Mouse (Mus musculus) fibroblast of lung, adult 2 months (primary cell): ENCODE measurements at regions not wholly inside any gene's neighbourhood (a gene's known extent, or its start where the extent isn't known, plus 50 kb on each side); places are given as distances from the start of the nearest gene placed in this dataset.
A peak's percentile ranks its signal among the peaks of the same experiment; 100 is the strongest.

Experiments used
- DNase-seq: peaks from one replicate; pipeline ENCODE4 v3.0.0-alpha.2; 2011; ENCODE audit warnings: low read depth

- no peak for DNase-seq
Measured at GRCm38 (mm10) chr8:128155604-128156003, 202.8 kb upstream of the Nrp1 start.

GRCm38 (mm10) chr8:128156221-128156620 lies 202.2 kb upstream of the Nrp1 start:
- no peak for DNase-seq

- no peak for DNase-seq
Measured at GRCm38 (mm10) chr8:128162857-128163256, 195.5 kb upstream of the Nrp1 start.

GRCm38 (mm10) chr8:128164976-128165375 lies 193.4 kb upstream of the Nrp1 start:
- peak; percentile 93 for DNase-seq

- DNase-seq, result no peak
Measured at GRCm38 (mm10) chr8:128165591-128165990, 192.8 kb upstream of the Nrp1 start.

- DNase-seq, result no peak
Measured at GRCm38 (mm10) chr8:128166097-128166496, 192.3 kb upstream of the Nrp1 start.

GRCm38 (mm10) chr8:128168819-128169218 lies 189.6 kb upstream of the Nrp1 start:
- no peak for DNase-seq

- DNase-seq, result no peak
Measured at GRCm38 (mm10) chr8:128171116-128171515, 187.3 kb upstream of the Nrp1 start.

GRCm38 (mm10) chr8:128180214-128180613 lies 178.2 kb upstream of the Nrp1 start:
- DNase-seq, result no peak

GRCm38 (mm10) chr8:128183081-128183480 lies 175.3 kb upstream of the Nrp1 start:
- no peak for DNase-seq

- DNase-seq, result no peak
Measured at GRCm38 (mm10) chr8:128188321-128188720, 170.1 kb upstream of the Nrp1 start.

GRCm38 (mm10) chr8:128193293-128193887 lies 165.0 kb upstream of the Nrp1 start:
- no peak for DNase-seq

- no peak for DNase-seq
Measured at GRCm38 (mm10) chr8:128200815-128201214, 157.6 kb upstream of the Nrp1 start.

GRCm38 (mm10) chr8:128201635-128202034 lies 156.8 kb upstream of the Nrp1 start:
- DNase-seq, result no peak

GRCm38 (mm10) chr8:128202158-128202886 lies 156.1 kb upstream of the Nrp1 start:
- DNase-seq, result no peak

- no peak for DNase-seq
Measured at GRCm38 (mm10) chr8:128204803-128205202, 153.6 kb upstream of the Nrp1 start.

- no peak for DNase-seq
Measured at GRCm38 (mm10) chr8:128207138-128207537, 151.3 kb upstream of the Nrp1 start.

GRCm38 (mm10) chr8:128210761-128211160 lies 147.6 kb upstream of the Nrp1 start:
- no peak for DNase-seq

GRCm38 (mm10) chr8:128212223-128212622 lies 146.2 kb upstream of the Nrp1 start:
- DNase-seq, result no peak

- no peak for DNase-seq
Measured at GRCm38 (mm10) chr8:128214256-128214655, 144.1 kb upstream of the Nrp1 start.

- DNase-seq, result no peak
Measured at GRCm38 (mm10) chr8:128218886-128219285, 139.5 kb upstream of the Nrp1 start.

GRCm38 (mm10) chr8:128219539-128219938 lies 138.9 kb upstream of the Nrp1 start:
- peak; percentile 71 for DNase-seq

- no peak for DNase-seq
Measured at GRCm38 (mm10) chr8:128223092-128223491, 135.3 kb upstream of the Nrp1 start.

GRCm38 (mm10) chr8:128223522-128223921 lies 134.9 kb upstream of the Nrp1 start:
- no peak for DNase-seq
